Mouse (Mus musculus) limb, embryonic 12.5 days (tissue): ENCODE results near the gene Olfr166. TPM values are rescaled to one million over a fixed set of nuclear protein-coding genes. Genes with fewer than 3 reads are reported as not detected.
"Not testable (repeated sequence)": the region's sequence is repeated elsewhere in the genome, so short reads cannot be mapped to it uniquely, and the experiment has no call there.

Experiments
- ATAC-seq: fragments of 200-750 bp; cut with Nextera tagmentation; 2 replicates; pipeline ENCODE4 v1.8.0; 2017; ENCODE audit warnings: low read depth, moderate TSS enrichment; ENCODE audit not compliant: insufficient number of reproducible peaks, insufficient read depth, low FRiP score, low TSS enrichment
- H3K27ac ChIP-seq: fragments of 300-500 bp; sonication (generic); 2 replicates; pipeline ENCODE4 v1.5.1; 2016; ENCODE audit warnings: mild to moderate bottlenecking, moderate library complexity
- H3K27me3 ChIP-seq: fragments of 300-500 bp; sonication (generic); 2 replicates; pipeline ENCODE4 v1.6.1; 2016; ENCODE audit warnings: mild to moderate bottlenecking, moderate library complexity
- H3K36me3 ChIP-seq: fragments of 300-500 bp; sonication (generic); 2 replicates; pipeline ENCODE4 v1.6.1; 2016; ENCODE audit warnings: mild to moderate bottlenecking, moderate library complexity
- H3K4me1 ChIP-seq: fragments of 300-500 bp; sonication (generic); replicated peaks from 2 replicates; pipeline ENCODE4 v1.6.1; 2016
- H3K4me2 ChIP-seq: fragments of 300-500 bp; sonication (generic); 2 replicates; pipeline ENCODE4 v1.6.1; 2016; ENCODE audit warnings: mild to moderate bottlenecking, moderate library complexity
- H3K4me3 ChIP-seq: fragments of 300-500 bp; sonication (generic); replicated peaks from 2 replicates; pipeline ENCODE4 v1.5.1; 2016; ENCODE audit warnings: mild to moderate bottlenecking
- H3K9ac ChIP-seq: fragments of 300-500 bp; sonication (generic); replicated peaks from 2 replicates; pipeline ENCODE4 v1.6.1; 2016; ENCODE audit warnings: mild to moderate bottlenecking, moderate library complexity
- H3K9me3 ChIP-seq: fragments of 300-500 bp; sonication (generic); 2 replicates; pipeline ENCODE4 v1.6.1; 2016; ENCODE audit warnings: mild to moderate bottlenecking, moderate library complexity
- WGBS: fragments of 180-500 bp; shearing (Covaris S2); methylation state at CpG from one replicate; pipeline ENCODE4 v1.1.7; 2016; 5-methylcytosine and 5-hydroxymethylcytosine counted together
- polyA plus RNA-seq: library from polyadenylated mRNA; unstranded; fragments of >200 nt; fragmentation: Nextera tagmentation; extraction: Ambion mirVana; gene quantifications from 2 replicates; pipeline ENCODE4 v1.2.1, GENCODE M21; 2016

The Olfr166 gene
- not detected in 2 replicates for polyA plus RNA-seq

DNA sequence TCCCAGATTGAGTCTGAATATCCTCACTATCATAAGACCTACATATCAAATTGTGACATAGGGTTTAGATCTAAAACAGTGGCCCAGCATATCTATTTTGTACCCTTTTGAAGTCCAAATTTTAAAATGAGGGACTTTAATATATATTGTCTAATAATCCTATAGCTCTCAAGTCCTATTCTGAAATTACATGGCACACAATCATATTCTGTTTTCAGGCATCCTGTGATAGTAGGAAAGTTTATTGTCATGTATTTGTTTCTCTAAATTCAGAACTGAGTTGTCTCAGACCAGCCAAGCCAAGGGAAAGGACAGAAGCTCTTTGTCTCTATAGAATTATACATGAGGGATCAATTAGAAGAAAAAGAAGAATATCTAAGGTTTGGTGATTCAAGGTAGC, at the start of gene Olfr166:
TSS of gene Olfr166 (plus strand) at position 301 of the 400 bp plus-strand sequence.
- H3K4me1 ChIP-seq: no peaks in the 10 kb centered on the region
- H3K4me2 ChIP-seq: no peak within 1 kb of the TSS
- H3K4me3 ChIP-seq: no peak within 1 kb of the TSS
- no peak within 1 kb of the TSS for H3K27ac ChIP-seq
- no peaks in the 10 kb centered on the region for H3K9me3 ChIP-seq
- ATAC-seq: no peak
- H3K36me3 ChIP-seq: no peaks in the 10 kb centered on the region
- no peaks in the 10 kb centered on the region for H3K27me3 ChIP-seq
- H3K9ac ChIP-seq: no peak within 1 kb of the TSS

GRCm38 (mm10) chr16:19458741-19459140, 24.8 kb upstream of the Olfr166 start:
- not testable (repeated sequence) for H3K4me2 ChIP-seq, H3K27ac ChIP-seq, ATAC-seq, H3K4me3 ChIP-seq, H3K4me1 ChIP-seq, H3K9ac ChIP-seq, H3K27me3 ChIP-seq, H3K9me3 ChIP-seq, H3K36me3 ChIP-seq
- 83% methylated on average over 4 of the region's 4 CpGs for WGBS

- 86% methylated on average over 1 of the region's 1 CpGs for WGBS
- no peak overlapping the region for H3K27ac ChIP-seq
- ATAC-seq: no peak
- no peaks in the 10 kb centered on the region for H3K27me3 ChIP-seq
- H3K4me1 ChIP-seq: no peaks in the 10 kb centered on the region
- H3K36me3 ChIP-seq: no peaks in the 10 kb centered on the region
- H3K9ac ChIP-seq: no peak overlapping the region
- no peak overlapping the region for H3K4me3 ChIP-seq
- 0 out of 2 replicates have a peak, but pooled peaks cover 2% of the 10 kb centered on the region for H3K9me3 ChIP-seq
- no peak overlapping the region for H3K4me2 ChIP-seq
Measured at GRCm38 (mm10) chr16:19464365-19464764, 19.1 kb upstream of the Olfr166 start.

DNA sequence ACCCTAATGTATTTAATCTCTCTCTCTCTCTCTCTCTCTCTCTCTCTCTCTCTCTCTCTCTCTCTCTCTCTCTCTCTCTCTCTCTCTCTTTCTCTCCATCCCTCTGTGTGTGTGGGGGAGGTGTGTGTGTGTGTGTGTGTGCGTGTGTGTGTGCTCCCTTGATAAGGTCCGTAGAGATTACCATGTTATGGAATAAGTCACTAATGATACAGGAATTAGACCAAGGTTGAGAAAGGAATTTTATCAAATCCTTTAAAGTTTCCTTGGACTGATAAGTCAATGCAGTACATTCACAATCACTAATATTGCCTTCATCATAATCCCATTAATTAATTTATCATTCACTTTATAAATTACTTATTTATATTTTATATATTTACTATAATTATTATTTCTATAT, 38.7 kb downstream of the Olfr166 start, which contains the start of gene Olfr167:
TSS of gene Olfr167 (minus strand) at position 101 of the 400 bp plus-strand sequence.
- no peak within 1 kb of the TSS for H3K27ac ChIP-seq
- H3K4me1 ChIP-seq: no peaks in the 10 kb centered on the region
- no peak for ATAC-seq
- no peak within 1 kb of the TSS for H3K4me2 ChIP-seq
- H3K27me3 ChIP-seq: no peaks in the 10 kb centered on the region
- H3K9ac ChIP-seq: no peak within 1 kb of the TSS
- H3K36me3 ChIP-seq: no peaks in the 10 kb centered on the region
- H3K9me3 ChIP-seq: no peaks in the 10 kb centered on the region
- 96% methylated on average over 2 of the region's 2 CpGs for WGBS
- no peak within 1 kb of the TSS for H3K4me3 ChIP-seq

- no peaks in the 10 kb centered on the region for H3K27me3 ChIP-seq
- no peak for ATAC-seq
- H3K9me3 ChIP-seq: no peaks in the 10 kb centered on the region
- no peaks in the 10 kb centered on the region for H3K36me3 ChIP-seq
- H3K4me3 ChIP-seq: no peak within 1 kb of the TSS
- H3K4me2 ChIP-seq: no peak within 1 kb of the TSS
- no peak within 1 kb of the TSS for H3K9ac ChIP-seq
- H3K27ac ChIP-seq: no peak within 1 kb of the TSS
- H3K4me1 ChIP-seq: no peaks in the 10 kb centered on the region
Measured at GRCm38 (mm10) chr16:19535455-19535854, 52.0 kb downstream of the Olfr166 start, which contains the start of gene Olfr168. Gene Olfr168, minus strand, starts transcription at chr16:19535555.

Other genes starting within 250 kb of the Olfr166 start
- gene Olfr164, start 169.6 kb upstream of the Olfr166 start, polyA plus RNA-seq: not detected in 2 replicates
- not detected in 2 replicates for gene Olfr165, start 60.6 kb upstream of the Olfr166 start, polyA plus RNA-seq
- gene Olfr167, start 38.6 kb downstream of the Olfr166 start, polyA plus RNA-seq: not detected in 2 replicates
- not detected in 2 replicates for gene Olfr168, start 51.9 kb downstream of the Olfr166 start, polyA plus RNA-seq
- not detected in 2 replicates for gene Olfr169, start 88.1 kb downstream of the Olfr166 start, polyA plus RNA-seq
- not detected in 2 replicates for gene Olfr170, start 128.2 kb downstream of the Olfr166 start, polyA plus RNA-seq
- not detected in 2 replicates for gene Olfr171, start 146.2 kb downstream of the Olfr166 start, polyA plus RNA-seq
- 0.08 TPM in 1 of 2 replicates, not detected in the other for gene Lamp3, start 222.7 kb downstream of the Olfr166 start, polyA plus RNA-seq